Comparison of ENCODE assay signal across 11 mouse cellular contexts in genomic region chr6:93150531-93150930, GRCm38 (mm10).
DNase-seq lines count a peak whose midpoint lies in the region; ATAC-seq lines count a peak whose summit lies in the region.
"Had no signal": no experiment of that assay in that cellular context is flagged by ENCODE, and none has a peak within 500 bp of the region (broad histone marks: within the 10 kb centered on the region; RNA-seq: fewer than 3 reads in every experiment).

No protein-coding gene starts in this region.

- no peak overlapping the region for H3K4me2 ChIP-seq in kidney, embryonic 15.5 days
- H3K4me2 ChIP-seq in heart, embryonic 13.5 days, result no peak overlapping the region

- H3K4me1 ChIP-seq in kidney, embryonic 15.5 days, result peaks cover 7% of the 10 kb centered on the region; the same call in 1 of the 2 replicates
- H3K4me1 ChIP-seq in heart, embryonic 13.5 days, result peaks cover 14% of the 10 kb centered on the region

- DNase-seq in adrenal gland, postnatal 10 days, result peak; percentile 14
- DNase-seq in adrenal gland, adult 8-10 months, result no peak
- no peak for DNase-seq in kidney, postnatal 25 days
- peak; percentile 78 for DNase-seq in lung, postnatal 10 days
- DNase-seq in right cerebral cortex, postnatal 25 days, result no peak
- no peak for DNase-seq in cerebellum, adult 11-12 months
- DNase-seq: cerebellum, postnatal 10 days; right cerebral cortex, adult 18-20 months had no signal

- H3K27ac ChIP-seq in kidney, embryonic 15.5 days, result 0 out of 2 replicates have a peak overlapping the region, but pooled peaks have one; percentile 54
- 0 out of 2 replicates have a peak overlapping the region, but pooled peaks have one; percentile 12 for H3K27ac ChIP-seq in heart, embryonic 13.5 days (replicated peaks)

- WGBS in kidney, embryonic 15.5 days, result 47% methylated on average over 2 of the region's 2 CpGs
- WGBS in heart, embryonic 13.5 days, result 38% methylated on average over 2 of the region's 2 CpGs

- no peak overlapping the region for H3K9ac ChIP-seq in kidney, embryonic 15.5 days
- H3K9ac ChIP-seq in heart, embryonic 13.5 days, result no peak overlapping the region

- no peak overlapping the region for H3K4me3 ChIP-seq in kidney, embryonic 15.5 days (replicated peaks)
- H3K4me3 ChIP-seq in heart, embryonic 13.5 days, result no peak overlapping the region

- no peaks in the 10 kb centered on the region for H3K9me3 ChIP-seq in kidney, embryonic 15.5 days (replicated peaks)
- no peaks in the 10 kb centered on the region for H3K9me3 ChIP-seq in heart, embryonic 13.5 days

- no peaks in the 10 kb centered on the region for H3K36me3 ChIP-seq in kidney, embryonic 15.5 days
- H3K36me3 ChIP-seq in heart, embryonic 13.5 days, result no peaks in the 10 kb centered on the region

- ATAC-seq in kidney, embryonic 15.5 days (replicated peaks; ENCODE audit: low FRiP score), result no peak
- ATAC-seq in heart, embryonic 13.5 days (ENCODE audit: extremely low read depth, insufficient number of reproducible peaks, low FRiP score, low TSS enrichment), result no peak
- ATAC-seq: intestine, postnatal 0 days had no signal

- no peaks in the 10 kb centered on the region for H3K27me3 ChIP-seq in kidney, embryonic 15.5 days
- H3K27me3 ChIP-seq in heart, embryonic 13.5 days (replicated peaks), result no peaks in the 10 kb centered on the region

Comparison
In these comparisons a context has a peak if more than half of its experiments do, and no peak if none do; other contexts are left out.
1. DNase-seq: peak in adrenal gland, postnatal 10 days (single experiment) and lung, postnatal 10 days (single experiment); none in adrenal gland, adult 8-10 months (single experiment), kidney, postnatal 25 days (0 of 2), right cerebral cortex, postnatal 25 days (single experiment) and cerebellum, adult 11-12 months (single experiment).